In genomic region chr19:60109488-60109887, GRCm38 (mm10) we compare ENCODE assay signal across 15 mouse cellular contexts.
"Had no signal": no experiment of that assay in that cellular context is flagged by ENCODE, and none has a peak within 500 bp of the region (broad histone marks: within the 10 kb centered on the region; RNA-seq: fewer than 3 reads in every experiment).

No protein-coding gene starts in this region.

- H3K27me3 ChIP-seq: limb, embryonic 15.5 days; liver, embryonic 12.5 days; neural tube, embryonic 15.5 days; stomach, embryonic 15.5 days had no signal

- H3K4me3 ChIP-seq: limb, embryonic 15.5 days; liver, embryonic 12.5 days; midbrain, embryonic 10.5 days; myocyte; neural tube, embryonic 15.5 days; stomach, embryonic 15.5 days had no signal

- H3K27ac ChIP-seq: kidney, postnatal 0 days; limb, embryonic 15.5 days; liver, embryonic 12.5 days; midbrain, embryonic 10.5 days; neural tube, embryonic 15.5 days; stomach, embryonic 15.5 days had no signal

- DNase-seq: kidney, postnatal 36 days; layer of hippocampus, adult 9-11 months; layer of hippocampus, postnatal 36 days; lung, embryonic 14.5 days; lung, postnatal 10 days; lung, postnatal 4 days; thymus, adult 2 months; thymus, postnatal 36 days had no signal

- H3K9ac ChIP-seq: limb, embryonic 15.5 days; liver, embryonic 12.5 days; lung, embryonic 14.5 days; neural tube, embryonic 15.5 days; stomach, embryonic 15.5 days had no signal

- H3K36me3 ChIP-seq: limb, embryonic 15.5 days; liver, embryonic 12.5 days; midbrain, embryonic 10.5 days; neural tube, embryonic 15.5 days; stomach, embryonic 15.5 days had no signal

- H3K4me2 ChIP-seq: limb, embryonic 15.5 days; liver, embryonic 12.5 days; lung, embryonic 14.5 days; neural tube, embryonic 15.5 days; stomach, embryonic 15.5 days had no signal

- H3K4me1 ChIP-seq: limb, embryonic 15.5 days; liver, embryonic 12.5 days; midbrain, embryonic 10.5 days; neural tube, embryonic 15.5 days; stomach, embryonic 15.5 days had no signal

- H3K9me3 ChIP-seq: limb, embryonic 15.5 days; liver, embryonic 12.5 days; midbrain, embryonic 10.5 days; neural tube, embryonic 15.5 days; stomach, embryonic 15.5 days had no signal

- ATAC-seq: liver, embryonic 12.5 days had no signal
